Mouse (Mus musculus) testis, adult 2 months (tissue): ENCODE results near the gene Lypd6.

Experiments used
- CTCF ChIP-seq: fragments of 200-500 bp; IDR thresholded peaks from 2 replicates; pipeline ENCODE4 v1.5.1; 2012; ENCODE audit warnings: low read depth, mild to moderate bottlenecking, inconsistent platforms, low read length, moderate library complexity; ENCODE audit not compliant: control insufficient read depth, insufficient read depth, insufficient replicate concordance
- POLR2A ChIP-seq: fragments of 200-500 bp; IDR thresholded peaks from 2 replicates; pipeline ENCODE4 v1.6.1; 2012; ENCODE audit warnings: low read depth, mild to moderate bottlenecking, inconsistent platforms, low read length, moderate library complexity; ENCODE audit not compliant: control insufficient read depth

DNA sequence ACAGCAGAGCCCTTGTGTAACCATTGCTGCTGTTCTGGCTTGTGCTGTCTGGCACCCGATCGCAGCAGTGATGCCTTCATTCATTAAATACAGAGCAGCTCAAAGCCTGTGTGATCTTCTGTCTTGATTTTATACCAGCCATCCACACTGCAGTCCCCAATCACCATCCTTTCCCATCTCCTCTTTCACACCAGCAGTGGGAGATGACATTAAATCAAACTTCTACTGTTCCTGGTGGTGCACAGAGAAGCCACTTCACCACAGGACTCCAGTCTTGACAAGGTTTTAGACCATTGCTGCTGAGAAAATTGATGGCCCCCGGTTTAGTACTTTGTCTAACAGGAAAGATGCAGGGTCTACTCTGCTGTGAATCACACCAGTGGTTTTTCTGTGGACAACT is 44.9 kb downstream of the Lypd6 start:
- TF ChIP-seq CTCF = no peak
- TF ChIP-seq POLR2A = no peak
